Mouse (Mus musculus): Measurements from ENCODE around the gene Adra2b.

DNA sequence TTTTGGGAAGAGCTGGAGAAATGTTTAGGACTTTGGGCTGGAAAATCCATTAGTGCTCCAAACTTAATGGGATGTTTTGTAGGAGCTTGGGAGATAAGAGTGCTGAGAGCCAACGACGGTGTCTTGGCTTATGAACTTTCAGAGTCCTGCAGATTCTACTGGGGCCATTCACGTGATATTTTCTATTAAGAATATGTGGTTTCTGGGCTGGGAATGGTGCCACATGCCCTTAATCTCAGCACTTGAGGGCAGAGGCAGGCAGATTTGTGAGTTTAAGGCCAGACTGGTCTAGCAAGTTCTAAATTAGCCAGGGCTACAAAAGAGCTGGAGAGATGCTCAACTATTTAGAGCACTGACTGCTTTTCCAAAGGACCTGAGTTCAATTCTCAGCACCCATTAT lies 27.3 kb downstream of the Adra2b start:
- no peak for TF ChIP-seq GATA1 (IDR thresholded peaks at IDR 0.05; ENCODE audit: low read length)
- no peak for TF ChIP-seq TAL1 (IDR thresholded peaks at IDR 0.05; ENCODE audit: low read length)
